Mouse (Mus musculus) T-helper 1 cell (primary cell): ENCODE data around the gene Zbtb44.

ENCODE experiments used
- in situ Hi-C: fragments of 300-600 bp; cut with MboI, MseI; formaldehyde crosslinking; loops from one replicate; pipeline ENCODE4 v1.15.1; 2025; ENCODE audit warnings: high pct_unique_total_duplicates

The Zbtb44 gene

DNA sequence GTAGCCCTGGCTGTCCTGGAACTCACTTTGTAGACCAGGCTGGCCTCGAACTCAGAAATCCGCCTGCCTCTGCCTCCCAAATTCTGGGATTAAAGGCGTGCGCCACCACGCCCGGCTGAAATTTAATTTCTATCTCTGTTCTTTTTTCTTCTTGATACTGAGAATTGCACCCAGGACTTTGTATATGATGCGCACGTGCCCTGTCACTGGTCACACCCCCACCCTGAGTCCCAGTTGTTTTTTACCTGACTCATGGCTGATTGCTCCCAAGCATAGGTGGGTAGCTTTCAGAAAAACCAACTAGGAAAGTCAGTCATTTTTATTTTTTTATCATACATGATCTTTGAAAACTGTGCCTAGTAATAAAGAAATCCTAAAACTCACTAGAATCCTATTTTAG is 40.3 kb downstream of the Zbtb44 start:
- in situ Hi-C loops = no loop called here

DNA sequence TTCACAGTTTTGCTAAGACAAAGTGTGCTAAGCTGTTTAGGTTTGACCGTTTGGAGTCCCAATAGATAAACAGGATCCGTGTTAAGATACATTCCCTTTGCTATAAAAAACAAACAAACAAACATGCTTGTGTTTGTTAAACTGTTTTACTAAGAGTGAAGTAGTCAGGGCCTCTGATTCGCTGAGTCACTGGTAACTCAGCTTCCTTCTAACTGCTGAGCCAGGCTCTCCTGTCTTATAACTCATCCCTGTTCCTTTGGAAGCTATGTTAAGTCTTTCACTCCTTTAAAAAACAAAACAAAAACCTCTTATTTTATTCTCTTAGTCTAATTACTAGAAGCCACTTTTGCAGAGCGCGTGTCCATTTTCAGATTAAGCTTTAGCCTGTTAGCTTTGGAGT is 41.8 kb downstream of the Zbtb44 start:
- in situ Hi-C loops = no loop called here

DNA sequence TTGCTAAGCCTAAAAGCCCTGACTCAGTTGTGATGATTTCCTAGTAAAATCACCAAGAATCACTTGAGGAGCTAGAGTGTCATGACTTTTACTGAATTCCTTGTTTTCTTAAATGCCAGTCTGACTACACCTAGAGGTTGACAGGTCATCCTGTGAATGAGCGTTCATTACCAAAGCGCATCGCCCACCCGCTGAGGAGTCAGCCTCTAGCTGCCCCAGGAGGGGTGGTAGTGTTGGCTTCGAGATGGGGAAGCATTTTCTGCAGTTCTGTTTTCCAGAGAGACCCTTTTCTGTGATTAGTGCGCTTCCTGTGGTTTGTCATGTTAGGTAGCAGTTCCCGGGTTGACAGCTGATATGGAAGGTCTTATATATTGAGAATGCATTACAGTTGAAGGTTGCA is 43.4 kb downstream of the Zbtb44 start:
- in situ Hi-C loops = no loop called here

DNA sequence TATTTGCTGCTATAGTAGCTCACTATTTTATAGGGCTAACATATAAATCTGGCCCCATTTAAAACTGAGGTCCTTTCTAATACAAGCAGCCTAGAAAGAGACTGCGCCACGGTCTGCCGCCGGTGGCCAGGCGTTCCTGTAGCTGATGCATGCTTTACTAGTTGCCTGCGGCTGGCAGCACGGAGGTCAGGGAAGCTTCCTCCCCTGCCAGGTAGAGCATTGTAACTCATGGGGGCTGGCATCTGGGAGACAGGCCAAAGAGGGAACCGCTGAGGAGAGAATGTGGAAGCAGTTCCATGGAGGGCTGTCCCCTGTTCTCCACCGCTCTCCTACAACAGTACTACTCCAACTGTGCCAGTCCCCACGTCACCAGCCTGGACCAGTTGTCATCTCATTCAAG is 44.4 kb downstream of the Zbtb44 start:
- in situ Hi-C loops = no loop called here

DNA sequence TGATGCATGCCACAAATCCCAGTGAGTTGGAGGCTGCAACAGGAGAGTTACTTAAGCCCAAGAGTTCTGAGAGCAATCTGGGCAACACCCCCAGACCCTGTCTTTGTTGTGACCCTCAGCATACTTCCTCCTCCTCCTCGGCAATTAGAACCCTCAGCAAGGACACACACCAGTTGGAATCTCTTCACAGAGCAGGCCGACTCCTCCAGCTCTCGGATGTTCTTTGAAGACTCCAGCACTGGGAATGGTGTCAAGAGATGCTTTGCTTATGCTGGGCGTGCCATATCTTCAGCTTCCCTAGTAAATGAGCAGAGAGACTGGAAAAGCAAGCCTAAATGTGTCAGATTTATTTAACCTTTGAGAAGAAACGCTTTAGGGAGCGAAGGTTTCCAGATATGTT is 50.3 kb downstream of the Zbtb44 start:
- in situ Hi-C loops = no loop called here

DNA sequence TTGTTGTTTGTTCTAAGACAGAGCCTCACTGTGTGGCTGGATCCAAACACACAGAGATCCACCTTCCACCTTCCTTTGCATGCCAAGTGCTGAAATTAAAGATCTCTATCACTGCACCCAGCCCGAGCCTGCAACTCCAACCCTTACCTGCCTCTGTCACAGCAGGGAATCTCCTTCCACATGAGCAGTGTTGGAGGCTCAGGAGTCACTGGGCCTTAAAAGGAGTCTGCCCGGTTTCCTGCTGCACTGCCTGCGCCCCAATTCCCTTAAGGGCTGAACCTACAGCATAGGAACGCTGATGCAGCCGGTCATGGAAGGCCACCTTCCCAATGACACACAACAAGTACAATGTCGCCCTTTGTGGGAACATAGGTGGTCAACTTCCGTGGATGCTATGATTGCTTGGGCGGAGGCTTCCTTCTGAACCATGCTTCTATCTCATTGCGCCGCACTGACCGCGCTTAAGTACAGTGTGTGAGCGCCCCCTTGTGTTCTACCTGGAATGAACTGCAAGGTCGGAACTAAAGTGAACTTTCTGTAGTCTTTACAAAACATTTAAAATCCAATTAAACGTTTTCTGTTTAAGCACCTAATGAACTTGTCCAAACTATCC is 51.7 kb downstream of the Zbtb44 start:
- in situ Hi-C loops = no loop called here

DNA sequence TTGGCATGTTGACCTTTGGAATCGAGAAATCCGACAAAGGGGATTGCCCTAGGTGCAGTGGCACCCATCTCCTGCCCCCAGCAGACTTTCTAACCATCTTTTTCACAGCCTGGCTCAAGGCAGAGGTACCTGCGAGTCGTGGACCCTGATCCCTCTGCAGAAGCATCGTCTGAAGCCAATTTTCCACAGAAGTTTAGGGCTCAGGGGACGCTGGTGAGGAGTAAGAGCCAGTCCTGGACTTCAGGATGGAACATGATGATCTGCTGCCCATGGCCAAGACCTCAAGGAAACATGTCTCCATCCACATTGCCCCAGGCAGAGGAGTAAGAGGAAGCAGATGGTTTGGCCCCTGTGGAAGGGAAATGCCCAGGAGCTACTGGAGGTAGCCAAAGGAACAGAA is 52.3 kb downstream of the Zbtb44 start:
- in situ Hi-C loops = no loop called here

DNA sequence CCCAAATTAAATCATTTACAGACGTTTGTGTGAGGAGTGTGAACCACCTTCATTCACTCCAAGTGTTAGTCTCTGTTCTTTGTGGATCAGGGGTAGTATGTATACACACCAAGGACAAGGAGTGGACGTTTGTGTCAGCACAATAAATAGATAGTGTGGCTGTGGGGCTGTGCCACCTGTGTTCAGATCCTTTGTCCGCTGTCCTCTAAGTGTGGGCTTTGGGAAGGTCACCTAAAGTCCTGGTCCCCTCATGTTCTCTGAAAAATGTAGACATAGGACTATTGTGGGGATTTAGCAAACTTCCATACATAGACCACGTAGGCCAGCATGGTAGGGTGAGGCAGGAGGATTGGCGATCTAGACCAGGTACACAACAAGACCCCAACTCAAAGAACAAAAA is 55.1 kb downstream of the Zbtb44 start:
- in situ Hi-C loops = loop anchor here (5.0 kb wide), 2 partner anchors 133 to 608 kb away; no protein-coding TSS in a partner anchor

DNA sequence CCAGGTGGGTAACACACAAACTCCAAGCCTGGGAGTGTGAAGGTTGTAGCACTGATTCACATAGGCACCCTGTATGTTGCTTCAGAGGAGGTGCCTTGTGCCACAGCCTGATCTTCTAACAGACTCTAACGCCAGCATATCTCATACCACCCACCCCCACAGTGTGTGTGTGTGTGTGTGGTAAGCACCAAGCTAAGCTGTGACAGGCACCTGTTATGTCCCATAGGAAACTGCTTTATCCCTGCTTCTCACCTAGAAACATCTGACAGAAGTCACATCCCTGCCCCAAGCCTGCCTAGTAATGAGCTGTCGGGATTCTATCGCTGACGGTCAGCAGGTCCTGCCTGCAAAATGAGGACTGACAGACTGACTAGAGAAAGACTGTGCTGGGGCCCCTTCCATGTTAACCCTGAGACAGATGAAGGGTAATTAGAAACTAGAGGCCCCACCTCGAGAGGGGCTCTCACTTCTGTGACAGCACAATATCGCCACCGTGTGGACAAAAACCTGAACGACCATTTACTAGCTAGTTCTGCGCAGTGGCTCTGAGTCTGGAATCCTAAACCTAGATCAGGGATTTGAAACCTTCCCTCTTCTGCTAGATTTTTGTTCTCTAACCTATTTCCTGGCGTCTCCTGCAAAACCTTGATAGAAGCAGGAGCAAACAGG is 55.8 kb downstream of the Zbtb44 start:
- in situ Hi-C loops = loop anchor here (5.0 kb wide), 2 partner anchors 134 to 609 kb away; no protein-coding TSS in a partner anchor

DNA sequence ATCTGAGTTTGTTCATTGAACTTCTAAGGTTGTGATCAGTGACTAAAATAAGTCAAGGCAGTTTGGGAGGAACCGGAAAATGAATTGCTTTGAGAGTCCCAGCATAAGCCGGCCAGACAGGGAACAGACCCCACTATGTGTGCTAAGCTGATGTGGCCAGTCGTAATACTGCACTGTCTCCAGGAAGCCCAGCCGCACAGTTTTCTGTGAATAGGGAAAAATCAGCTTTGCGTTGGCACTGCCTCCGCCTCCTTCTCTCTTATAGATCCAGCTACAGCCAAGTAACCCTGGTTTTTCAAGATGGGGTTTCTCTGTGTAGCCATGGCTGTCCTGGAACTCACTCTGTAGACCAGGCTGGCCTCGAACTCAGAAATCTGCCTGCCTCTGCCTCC is 56.3 kb downstream of the Zbtb44 start:
- in situ Hi-C loops = loop anchor here (5.0 kb wide), 2 partner anchors 134 to 609 kb away; no protein-coding TSS in a partner anchor

DNA sequence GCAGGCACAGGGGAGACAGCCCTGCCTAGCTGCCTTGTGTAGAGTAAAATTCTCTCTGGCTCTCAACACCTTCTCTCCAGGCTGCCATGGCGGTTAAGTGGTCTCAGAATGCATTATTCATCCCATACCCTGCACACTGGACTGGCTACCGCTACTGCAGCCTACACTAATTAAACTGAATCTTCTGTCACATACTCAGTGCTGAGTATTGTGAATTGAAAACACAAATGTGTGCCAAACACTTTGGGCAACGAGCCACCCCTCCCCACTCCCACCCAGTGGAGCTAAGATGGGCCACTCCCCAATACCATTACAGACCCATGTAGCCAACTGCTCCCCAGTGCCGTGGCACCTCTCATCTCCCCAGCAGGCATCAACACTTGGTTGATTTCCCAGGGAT is 57.0 kb downstream of the Zbtb44 start:
- in situ Hi-C loops = loop anchor here (5.0 kb wide), 2 partner anchors 135 to 610 kb away; no protein-coding TSS in a partner anchor

DNA sequence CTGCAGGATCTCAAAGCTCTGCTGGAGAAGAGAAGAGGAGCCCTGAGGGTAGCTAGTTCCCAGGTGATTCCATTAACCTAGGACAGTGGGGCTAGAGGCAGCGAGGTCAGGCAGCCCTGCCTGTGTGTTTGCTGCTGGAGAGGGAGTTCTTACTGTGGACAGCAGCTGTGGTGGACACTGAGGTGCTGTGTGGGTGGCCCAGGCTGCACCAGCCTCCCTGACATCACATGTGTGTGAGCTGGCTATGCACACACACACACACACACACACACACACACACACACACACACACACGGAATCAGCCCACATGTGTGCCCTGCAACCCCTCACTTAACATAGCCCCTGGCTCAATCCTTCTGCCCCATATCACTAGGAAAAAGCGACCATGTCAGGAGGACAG is 57.7 kb downstream of the Zbtb44 start:
- in situ Hi-C loops = loop anchor here (5.0 kb wide), 2 partner anchors 136 to 611 kb away; no protein-coding TSS in a partner anchor

DNA sequence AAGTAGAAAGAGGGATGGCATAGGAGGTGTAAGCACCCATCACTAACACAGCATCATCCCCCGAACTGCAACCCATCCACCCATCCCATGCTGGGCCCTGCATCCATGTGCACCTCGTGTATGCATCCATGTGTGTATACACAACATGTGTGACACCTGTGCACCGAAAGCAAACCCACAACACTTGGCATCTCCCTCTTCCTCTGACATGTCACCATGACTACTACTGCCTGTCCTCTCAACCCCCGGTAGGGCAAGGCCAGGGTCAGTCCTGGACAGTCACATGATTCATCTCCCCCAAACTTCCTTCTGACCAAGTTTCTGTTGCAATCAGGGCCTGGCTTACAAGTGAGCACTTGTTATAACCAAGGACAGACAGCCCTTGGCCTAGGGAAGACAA is 58.4 kb downstream of the Zbtb44 start:
- in situ Hi-C loops = loop anchor here (5.0 kb wide), 2 partner anchors 137 to 612 kb away; no protein-coding TSS in a partner anchor

DNA sequence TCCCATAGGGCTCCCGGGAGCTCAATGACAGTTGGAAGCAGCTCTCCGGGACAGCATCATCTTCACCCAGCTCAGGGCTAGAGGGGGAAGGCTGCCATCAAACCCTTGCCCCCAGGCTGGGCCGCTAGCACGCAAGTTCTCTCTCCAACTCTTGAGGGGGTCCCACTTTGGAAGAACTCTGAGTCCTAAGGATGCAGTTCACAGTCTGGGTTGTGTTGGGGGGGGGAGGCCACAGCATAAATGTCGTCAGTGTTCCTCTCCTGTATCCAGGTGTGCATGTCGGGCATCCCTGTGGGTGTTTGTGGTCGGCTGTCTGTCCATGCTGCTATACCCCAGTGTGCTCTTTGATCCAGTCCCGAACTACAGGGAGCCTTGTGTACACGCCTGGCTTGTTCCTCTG is 59.1 kb downstream of the Zbtb44 start:
- in situ Hi-C loops = loop anchor here (5.0 kb wide), 2 partner anchors 137 to 612 kb away; no protein-coding TSS in a partner anchor

DNA sequence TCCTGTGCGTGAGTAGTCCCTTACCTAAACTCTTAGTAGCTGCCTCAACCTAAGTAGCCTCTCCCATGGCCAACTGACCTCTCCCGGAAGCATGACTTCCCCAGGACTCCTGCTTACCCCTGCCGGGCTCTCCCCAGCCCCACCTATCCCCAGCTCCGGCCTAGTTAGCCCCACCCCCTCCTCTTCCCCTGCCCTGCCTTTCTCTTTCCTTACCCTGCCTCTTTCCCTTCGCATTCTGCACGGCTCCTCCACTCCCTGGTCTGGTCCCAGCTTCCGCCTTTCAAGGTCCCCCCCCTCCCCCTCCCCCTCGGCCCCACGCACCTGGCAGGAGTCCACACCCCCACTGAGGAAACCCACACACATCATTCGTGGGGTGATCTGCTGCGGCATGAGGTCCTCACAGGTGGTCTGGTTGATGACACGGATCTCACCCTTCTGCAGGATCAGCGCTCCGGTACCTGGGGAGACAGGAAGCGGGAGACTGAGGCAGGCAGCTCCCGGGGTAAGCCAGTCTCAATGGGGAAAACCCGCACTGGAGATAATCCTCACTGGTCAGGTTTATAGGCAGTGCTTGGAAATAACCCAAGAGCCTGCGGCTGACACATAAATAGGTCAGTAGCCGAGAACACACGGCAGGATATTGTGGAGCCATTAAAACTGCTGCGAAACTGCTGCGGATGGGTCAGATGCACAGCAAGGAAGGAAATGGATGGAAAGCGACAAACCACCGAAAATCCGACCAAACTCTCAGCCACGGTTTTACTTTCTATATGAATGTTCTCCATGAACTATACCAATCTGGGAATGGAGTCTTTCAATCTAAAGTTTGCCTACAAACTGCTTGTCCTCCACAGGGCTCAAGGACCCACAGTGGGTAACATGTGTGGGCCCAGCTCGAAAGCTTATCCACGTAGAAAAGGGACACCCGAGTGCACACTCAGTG is 59.9 kb downstream of the Zbtb44 start:
- in situ Hi-C loops = no loop called here

DNA sequence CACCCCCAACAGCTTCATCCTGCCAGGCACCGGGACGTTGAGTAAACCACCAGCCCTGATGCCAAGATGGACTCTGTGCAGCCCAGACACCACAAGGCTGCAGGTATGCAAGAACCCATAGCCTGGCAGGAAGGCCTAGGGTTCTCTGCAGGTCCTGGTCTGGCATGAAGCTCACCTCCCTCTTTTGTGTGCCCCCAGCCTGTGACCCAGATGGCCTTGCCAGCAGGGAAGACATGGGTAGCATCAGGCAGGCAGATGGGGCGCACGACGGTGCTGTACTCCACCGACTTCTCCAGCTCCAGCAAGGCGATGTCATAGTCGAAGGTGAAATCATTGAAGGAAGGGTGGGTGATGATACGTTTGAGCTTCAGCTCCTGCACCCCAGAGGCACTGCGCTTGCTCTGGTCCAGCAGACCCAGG is 60.7 kb downstream of the Zbtb44 start:
- in situ Hi-C loops = no loop called here

DNA sequence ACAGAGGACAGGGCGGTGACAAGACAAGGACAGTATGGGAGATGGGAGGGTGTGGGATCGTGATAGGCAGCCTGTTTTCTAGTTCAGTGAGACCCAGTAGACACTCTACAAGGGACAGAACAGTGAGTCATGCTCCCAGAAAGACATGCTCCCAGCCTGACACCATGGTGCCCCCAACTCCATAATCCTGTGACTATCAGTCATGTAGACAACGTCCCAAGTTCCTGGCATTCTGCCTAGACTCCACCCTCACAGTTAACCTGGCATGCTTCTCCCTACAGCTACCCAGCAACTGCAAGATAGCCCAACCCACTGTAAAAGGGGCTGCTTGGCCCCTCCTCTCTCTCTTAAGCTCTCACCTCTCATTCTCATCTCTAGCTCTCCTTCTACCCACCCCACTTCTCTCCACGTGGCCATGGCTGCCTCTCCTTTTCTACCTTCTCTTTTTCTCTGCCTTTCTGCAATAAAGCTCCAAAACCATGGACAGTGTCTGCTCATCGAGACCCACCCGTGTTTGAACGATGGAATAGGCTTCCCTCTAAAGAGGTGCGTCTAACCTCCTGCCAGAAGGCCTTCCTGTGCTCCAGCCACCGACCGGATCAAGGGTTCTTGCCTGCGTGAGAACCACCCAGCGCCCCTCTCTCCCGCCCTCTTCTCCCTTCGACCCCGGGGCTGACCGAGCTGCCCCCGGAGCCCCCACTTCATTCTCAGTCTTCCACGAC is 61.8 kb downstream of the Zbtb44 start:
- in situ Hi-C loops = no loop called here

DNA sequence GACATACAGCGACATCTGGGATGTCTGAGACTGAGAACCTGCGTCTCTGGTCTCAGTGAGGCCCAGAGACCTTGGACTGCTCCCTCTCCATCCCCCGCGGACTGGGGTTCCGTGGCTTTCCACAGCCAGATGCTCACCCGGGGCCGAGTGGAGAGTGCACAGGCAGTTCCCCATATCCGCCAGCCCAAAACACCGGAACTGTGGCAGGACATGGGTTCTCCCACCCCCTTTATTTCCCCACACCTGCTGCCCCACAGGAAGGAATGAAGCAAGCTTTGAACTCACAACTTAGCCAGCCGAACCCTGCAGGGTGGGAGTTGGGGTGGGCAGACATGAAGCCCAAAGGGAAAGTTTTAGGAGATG is 62.4 kb downstream of the Zbtb44 start:
- in situ Hi-C loops = no loop called here

DNA sequence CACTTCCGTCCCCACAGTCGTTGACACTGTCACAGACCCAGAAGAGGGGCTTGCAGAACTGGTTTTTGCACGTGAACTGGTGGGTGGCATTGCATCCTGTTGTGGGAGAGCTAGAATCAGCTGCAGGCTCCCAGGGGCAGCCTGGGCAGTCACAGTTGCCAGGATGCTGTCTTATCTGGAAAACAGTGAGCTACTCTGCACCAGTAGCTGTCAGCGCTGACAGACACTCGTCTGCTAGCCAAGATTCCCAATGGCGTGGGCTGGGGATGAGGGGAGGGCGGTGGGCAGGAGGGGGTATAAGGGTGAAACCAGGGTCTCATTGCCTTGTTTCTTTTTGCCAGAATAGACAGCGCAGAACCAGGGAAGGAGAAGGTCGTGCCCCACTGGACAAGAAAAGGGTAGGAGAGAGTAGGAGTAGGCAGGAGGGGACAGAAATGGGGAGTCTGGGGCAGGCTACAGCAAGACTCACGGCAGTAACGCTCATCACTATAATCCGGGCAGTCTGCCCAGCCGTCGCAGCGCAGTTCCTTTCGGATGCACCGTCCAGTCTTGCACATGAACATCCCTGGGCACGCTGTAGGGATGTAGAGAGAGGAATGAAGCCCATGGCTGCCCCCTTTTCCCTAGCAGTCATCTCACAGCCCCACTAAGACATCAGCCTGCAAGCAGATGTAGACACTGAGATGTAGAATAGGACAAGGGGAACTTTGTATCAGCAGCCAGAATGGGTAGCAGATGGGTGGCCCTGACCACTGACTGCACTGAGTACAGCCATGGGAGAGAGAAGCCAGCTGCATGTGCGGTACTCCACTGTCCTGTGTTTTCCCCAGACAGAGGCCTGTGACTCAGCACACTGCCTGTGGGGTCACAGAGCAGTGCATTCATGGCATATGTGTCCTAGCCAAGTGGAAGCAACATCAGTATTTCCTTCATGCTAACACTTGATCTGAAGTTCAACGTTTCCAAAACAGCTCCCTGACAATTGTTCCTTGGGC is 66.9 kb downstream of the Zbtb44 start:
- in situ Hi-C loops = no loop called here

DNA sequence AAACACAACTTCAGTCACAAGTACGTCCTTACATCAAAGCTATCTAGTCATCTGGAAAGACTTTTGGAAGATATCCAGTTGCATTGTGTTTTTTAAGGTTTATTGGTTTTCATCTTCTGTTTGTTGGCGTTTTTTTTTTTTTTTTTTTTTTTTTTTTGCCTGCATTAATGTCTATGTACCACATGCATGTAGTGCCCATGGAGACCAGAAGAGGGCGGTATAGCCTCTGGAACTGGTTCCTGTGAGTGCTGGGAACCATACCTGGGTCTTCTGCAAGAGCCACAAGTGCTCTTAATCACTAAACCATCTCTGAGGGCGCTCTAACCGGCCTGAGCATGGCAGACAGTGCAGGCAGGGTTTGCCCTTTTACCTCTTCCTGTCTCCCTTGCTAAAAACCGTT is 67.7 kb downstream of the Zbtb44 start:
- in situ Hi-C loops = no loop called here
